Mouse (Mus musculus) neural tube, embryonic 13.5 days (tissue): ENCODE results near the gene Chchd10. TPM values are rescaled to one million over a fixed set of nuclear protein-coding genes. Genes with fewer than 3 reads are reported as not detected.
A peak's percentile ranks its signal among the peaks of the same experiment; 100 is the strongest.

Experiments used
- ATAC-seq: fragments of 200-750 bp; cut with Nextera tagmentation; 2 replicates; pipeline ENCODE4 v1.8.0; 2017; ENCODE audit warnings: low read depth, mild to moderate bottlenecking, moderate TSS enrichment, moderate library complexity
- H3K27ac ChIP-seq: fragments of 300-500 bp; sonication (generic); replicated peaks from 2 replicates; pipeline ENCODE4 v1.5.1; 2015; ENCODE audit warnings: moderate library complexity, mild to moderate bottlenecking, inconsistent platforms
- H3K27me3 ChIP-seq: fragments of 300-500 bp; sonication (generic); 2 replicates; pipeline ENCODE4 v1.6.1; 2015; ENCODE audit warnings: mild to moderate bottlenecking, inconsistent platforms
- H3K36me3 ChIP-seq: fragments of 300-500 bp; sonication (generic); 2 replicates; pipeline ENCODE4 v1.6.1; 2015; ENCODE audit warnings: mild to moderate bottlenecking, inconsistent platforms
- H3K4me1 ChIP-seq: fragments of 300-500 bp; sonication (generic); replicated peaks from 2 replicates; pipeline ENCODE4 v1.6.1; 2015; ENCODE audit warnings: inconsistent platforms
- H3K4me2 ChIP-seq: fragments of 300-500 bp; sonication (generic); 2 replicates; pipeline ENCODE4 v1.6.1; 2015; ENCODE audit warnings: inconsistent platforms, mild to moderate bottlenecking, moderate library complexity
- H3K4me3 ChIP-seq: fragments of 300-500 bp; sonication (generic); 2 replicates; pipeline ENCODE4 v1.5.1; 2015; ENCODE audit warnings: mild to moderate bottlenecking, inconsistent platforms
- H3K9ac ChIP-seq: fragments of 300-500 bp; sonication (generic); 2 replicates; pipeline ENCODE4 v1.6.1; 2015; ENCODE audit warnings: moderate library complexity, mild to moderate bottlenecking, inconsistent platforms
- H3K9me3 ChIP-seq: fragments of 300-500 bp; sonication (generic); 2 replicates; pipeline ENCODE4 v1.6.1; 2016; ENCODE audit warnings: inconsistent platforms
- WGBS: fragments of 180-500 bp; shearing (Covaris S2); methylation state at CpG from one replicate; pipeline ENCODE4 v1.1.7; 2015; 5-methylcytosine and 5-hydroxymethylcytosine counted together
- polyA plus RNA-seq: library from polyadenylated mRNA; unstranded; fragments of >200 nt; fragmentation: Nextera tagmentation; extraction: Ambion mirVana; gene quantifications from 2 replicates; pipeline ENCODE4 v1.2.1, GENCODE M21; 2015

Gene Chchd10
- polyA plus RNA-seq, 1 experiment from 2014 or later = 54.4 TPM

DNA sequence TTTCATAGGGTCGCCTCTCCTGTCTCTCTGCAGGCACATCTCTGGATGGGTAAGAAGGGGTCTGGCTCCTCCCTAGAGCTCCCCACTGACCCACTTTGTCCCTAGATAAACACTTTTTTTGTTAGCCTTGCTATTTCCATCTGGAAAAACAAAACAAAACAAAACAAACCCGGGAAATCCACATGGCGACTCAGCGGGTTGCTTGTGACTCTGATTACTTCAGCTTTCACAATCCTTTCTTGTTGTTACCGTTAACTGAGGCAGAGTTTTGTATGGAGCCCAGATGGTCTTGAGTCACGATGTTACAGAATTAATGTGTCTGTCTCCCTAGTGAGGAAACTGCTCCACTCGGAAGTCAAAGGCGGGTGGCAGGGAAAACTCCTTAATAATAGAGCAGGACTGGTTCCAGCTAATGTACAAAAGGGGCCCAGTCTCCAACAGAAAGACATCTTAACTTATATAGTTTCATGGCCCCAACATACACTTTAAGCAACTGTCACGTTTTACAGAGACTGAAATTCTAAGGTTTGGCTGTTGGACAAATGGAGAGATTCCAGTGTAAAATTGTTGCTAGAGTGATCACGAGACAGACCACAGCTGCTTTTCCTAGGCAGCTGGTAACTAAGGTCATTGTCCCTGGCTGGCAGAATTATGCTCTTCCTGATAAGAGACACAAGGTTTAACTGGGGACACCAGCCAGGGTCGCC, 11.3 kb downstream of the Chchd10 start:
- Histone ChIP-seq H3K4me1 (peaks cover 30% of the 10 kb centered on the region), H3K27ac (peak overlapping the region; percentile 71), H3K4me2 (0 out of 2 replicates have a peak overlapping the region, but pooled peaks have one; percentile 14), H3K9me3 (no peaks in the 10 kb centered on the region), H3K27me3 (peaks cover 14% of the 10 kb centered on the region; the same call in 1 of the 2 replicates), H3K36me3 (no peaks in the 10 kb centered on the region), H3K9ac (no peak overlapping the region), H3K4me3 (no peak overlapping the region)
- ATAC-seq = peak; percentile 64
- WGBS = 10% methylated on average over 11 of the region's 11 CpGs

DNA sequence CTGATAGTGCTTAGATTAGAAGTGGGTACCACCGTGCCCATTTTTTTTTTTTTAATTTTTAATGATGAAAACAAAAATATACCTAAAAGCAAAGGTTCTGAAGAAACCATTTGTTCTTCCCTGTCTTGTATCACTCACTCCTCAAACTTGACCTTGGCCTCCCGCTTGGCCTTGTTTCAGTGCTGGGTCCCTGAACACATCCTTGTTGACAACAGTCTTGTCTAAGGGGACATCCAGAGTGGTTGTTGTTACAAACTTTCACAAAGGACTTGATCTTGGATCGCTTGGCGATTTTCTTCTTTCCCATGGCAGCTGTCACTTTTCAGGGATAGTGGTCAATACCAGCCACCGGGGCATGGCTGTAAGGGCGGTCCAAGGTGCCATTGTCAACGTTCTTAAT, 12.3 kb downstream of the Chchd10 start:
- no peak overlapping the region for H3K4me3 ChIP-seq
- H3K4me1 ChIP-seq = peaks cover 31% of the 10 kb centered on the region
- H3K9ac ChIP-seq = no peak overlapping the region
- H3K9me3 ChIP-seq = no peaks in the 10 kb centered on the region
- H3K27ac ChIP-seq = no peak overlapping the region
- no peaks in the 10 kb centered on the region for H3K36me3 ChIP-seq
- peaks cover 23% of the 10 kb centered on the region for H3K27me3 ChIP-seq
- 92% methylated on average over 7 of the region's 7 CpGs for WGBS
- H3K4me2 ChIP-seq = no peak overlapping the region
- ATAC-seq = no peak

DNA sequence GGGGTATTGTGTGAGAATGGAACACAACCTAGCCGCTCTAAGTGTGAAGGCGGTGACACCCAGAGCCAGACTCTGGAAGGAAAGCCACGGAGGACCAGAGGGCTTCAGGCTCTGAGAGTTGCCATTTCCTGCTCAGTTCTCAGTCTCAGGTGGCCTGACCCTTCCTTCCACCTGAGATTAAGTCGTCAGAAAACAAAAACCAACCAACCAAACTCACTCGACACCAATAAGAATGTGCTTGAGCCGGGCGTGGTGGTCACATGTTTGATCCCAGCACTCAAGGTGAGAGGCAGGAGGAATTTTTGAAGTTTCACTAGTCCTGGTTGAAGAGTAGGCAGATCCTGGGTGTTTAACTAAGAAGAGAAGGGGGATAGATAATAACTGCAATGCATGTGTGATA, 13.0 kb downstream of the Chchd10 start:
- no peak overlapping the region for H3K27ac ChIP-seq
- no peak overlapping the region for H3K4me3 ChIP-seq
- ATAC-seq = no peak
- H3K27me3 ChIP-seq = peaks cover 25% of the 10 kb centered on the region
- H3K4me1 ChIP-seq = peaks cover 31% of the 10 kb centered on the region
- no peak overlapping the region for H3K4me2 ChIP-seq
- no peak overlapping the region for H3K9ac ChIP-seq
- no peaks in the 10 kb centered on the region for H3K36me3 ChIP-seq
- no peaks in the 10 kb centered on the region for H3K9me3 ChIP-seq
- WGBS = 88% methylated on average over 7 of the region's 7 CpGs

DNA sequence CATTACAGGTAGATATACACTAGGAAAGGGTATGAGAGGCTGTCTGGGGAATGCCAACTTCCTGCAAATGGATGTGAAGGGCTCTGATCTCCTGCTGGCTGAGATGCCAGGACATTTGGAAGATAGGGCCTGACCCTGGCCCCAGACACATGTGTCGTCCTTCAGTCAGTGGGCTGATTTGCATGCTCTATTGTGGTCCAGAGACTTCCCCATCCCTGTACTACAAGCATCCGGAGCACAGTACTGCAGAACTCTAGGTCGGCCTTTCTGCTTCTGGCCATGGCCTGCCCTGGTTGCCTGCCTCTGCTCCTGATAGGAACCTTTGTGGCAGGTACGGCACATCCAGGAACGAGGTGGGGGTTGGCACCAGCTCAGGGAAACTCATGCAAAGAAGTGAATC, 15.1 kb downstream of the Chchd10 start:
- Histone ChIP-seq H3K27ac (no peak overlapping the region), H3K4me1 (peaks cover 24% of the 10 kb centered on the region), H3K4me3 (no peak overlapping the region), H3K36me3 (no peaks in the 10 kb centered on the region), H3K4me2 (no peak overlapping the region), H3K9ac (no peak overlapping the region), H3K9me3 (no peaks in the 10 kb centered on the region), H3K27me3 (peaks cover 29% of the 10 kb centered on the region)
- no peak for ATAC-seq
- WGBS = 80% methylated on average over 5 of the region's 5 CpGs

DNA sequence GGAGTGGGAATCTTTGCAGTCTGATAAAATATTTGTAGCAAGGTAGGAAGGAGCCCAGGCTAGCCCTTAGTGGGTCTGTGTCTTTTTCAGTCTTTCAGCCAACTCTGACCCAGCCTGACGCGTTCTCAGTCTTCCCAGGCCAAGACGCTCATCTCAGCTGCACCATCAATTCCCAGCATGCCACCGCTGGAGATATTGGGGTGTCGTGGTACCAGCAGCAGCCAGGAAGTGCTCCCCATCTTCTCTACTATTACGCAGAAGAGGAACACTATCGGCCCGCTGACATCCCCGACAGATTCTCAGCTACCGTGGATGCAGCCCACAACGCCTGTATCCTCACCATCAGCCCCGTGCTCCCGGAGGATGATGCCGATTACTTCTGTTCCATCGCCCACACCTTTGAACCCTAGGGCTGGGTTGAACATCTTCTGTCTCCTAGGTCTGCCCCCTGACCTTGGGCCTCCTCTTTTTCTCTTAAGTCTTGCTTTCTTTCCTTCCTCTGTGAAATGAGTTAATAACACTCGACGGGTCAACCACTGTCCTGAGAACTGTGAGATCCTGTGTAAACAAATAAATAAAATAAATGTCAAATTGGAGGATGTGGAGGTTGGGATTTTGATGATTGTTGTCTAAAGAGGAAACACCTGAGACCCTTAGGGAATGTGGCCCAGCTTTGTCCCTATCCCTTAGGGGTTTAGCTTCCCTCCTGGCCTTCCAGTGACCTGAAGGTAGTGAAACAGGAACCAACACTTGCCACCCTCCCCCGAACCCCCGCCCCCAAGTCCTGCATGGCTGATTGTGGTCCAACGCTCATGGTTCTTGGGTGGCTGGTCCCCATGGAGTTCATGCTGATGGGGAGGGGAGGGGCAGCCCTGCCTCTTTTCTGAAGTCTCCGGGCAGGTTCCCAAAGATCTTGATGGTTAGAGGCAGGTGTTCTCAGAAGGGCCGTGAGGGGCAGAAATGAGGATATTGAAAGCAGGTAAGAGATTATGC, 16.4 kb downstream of the Chchd10 start:
- H3K36me3 ChIP-seq = no peaks in the 10 kb centered on the region
- no peak for ATAC-seq
- H3K4me3 ChIP-seq = no peak overlapping the region

DNA sequence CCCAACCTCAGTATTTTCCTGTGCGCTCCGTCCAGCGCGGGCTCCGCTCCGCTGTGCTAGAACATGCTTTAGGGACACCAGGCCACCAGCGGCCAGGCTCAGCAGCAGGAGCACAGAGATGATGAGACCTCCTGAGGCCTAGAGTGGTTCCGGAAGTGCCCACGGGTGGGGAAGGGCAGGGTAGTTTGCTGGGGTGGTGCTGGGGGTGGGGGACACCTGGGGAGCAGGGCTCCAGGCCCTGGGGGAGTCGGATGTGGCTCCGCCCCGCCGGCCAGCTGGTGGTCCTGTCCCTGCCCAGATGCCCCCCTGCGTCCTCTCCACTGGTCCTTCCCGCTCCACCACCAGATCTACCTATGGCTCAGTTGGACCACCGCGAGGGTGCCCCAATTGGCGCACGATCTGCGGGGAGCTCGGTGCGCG, 17.9 kb downstream of the Chchd10 start:
- H3K36me3 ChIP-seq = no peaks in the 10 kb centered on the region
- peaks cover 38% of the 10 kb centered on the region for H3K27me3 ChIP-seq
- no peak overlapping the region for H3K27ac ChIP-seq
- H3K4me2 ChIP-seq = peak overlapping the region; percentile 86
- ATAC-seq = peak; percentile 57
- H3K4me1 ChIP-seq = peaks cover 15% of the 10 kb centered on the region
- H3K9ac ChIP-seq = peak overlapping the region; percentile 74
- WGBS = 3% methylated on average over 23 of the region's 23 CpGs
- H3K4me3 ChIP-seq = peak overlapping the region; percentile 41
- H3K9me3 ChIP-seq = no peaks in the 10 kb centered on the region

More for the DNA sequence above, 16.4 kb downstream of the Chchd10 start:
- H3K27me3 ChIP-seq = peaks cover 35% of the 10 kb centered on the region
- WGBS = 83% methylated on average over 22 of the region's 22 CpGs
- peaks cover 15% of the 10 kb centered on the region for H3K4me1 ChIP-seq
- H3K27ac ChIP-seq = no peak overlapping the region
- no peak overlapping the region for H3K4me2 ChIP-seq
- no peak overlapping the region for H3K9ac ChIP-seq
- H3K9me3 ChIP-seq = no peaks in the 10 kb centered on the region

DNA sequence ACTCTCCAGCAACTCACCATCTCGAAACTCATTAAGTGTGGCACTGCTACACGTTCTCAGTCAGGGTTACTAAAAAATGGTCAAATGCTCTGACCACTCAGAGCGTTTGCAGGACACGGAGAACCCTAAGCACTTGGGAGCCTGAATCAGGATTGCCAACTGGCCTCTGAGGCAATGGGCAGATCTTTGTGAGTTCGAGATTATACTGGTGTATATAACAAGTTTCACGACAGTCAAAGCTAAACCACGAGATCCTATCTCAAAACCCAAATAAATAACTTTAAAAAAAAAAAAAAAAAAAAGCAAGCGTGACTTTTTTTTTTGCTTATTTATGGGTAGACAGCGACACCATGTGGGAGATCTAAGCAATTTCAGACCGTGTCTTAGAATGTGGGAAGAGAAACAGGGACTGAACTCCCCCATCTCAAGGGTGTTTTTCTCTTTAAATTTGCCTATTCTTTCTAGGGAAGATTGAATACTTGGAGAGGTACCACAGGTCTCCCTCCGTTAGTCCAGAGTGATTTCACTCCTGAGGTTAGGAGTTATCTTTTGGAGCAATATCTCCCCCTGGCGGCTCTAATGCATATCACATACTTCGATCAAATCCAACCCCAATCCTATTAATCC, 18.6 kb downstream of the Chchd10 start:
- Histone ChIP-seq H3K27me3 (peaks cover 38% of the 10 kb centered on the region), H3K4me1 (peaks cover 15% of the 10 kb centered on the region), H3K4me3 (peak overlapping the region; percentile 41), H3K9me3 (no peaks in the 10 kb centered on the region), H3K27ac (no peak overlapping the region), H3K4me2 (peak overlapping the region; percentile 86), H3K9ac (peak overlapping the region; percentile 74), H3K36me3 (no peaks in the 10 kb centered on the region)
- peak; percentile 37; the same call in 1 of the 2 replicates for ATAC-seq
- WGBS = 5% methylated on average over 13 of the region's 13 CpGs

DNA sequence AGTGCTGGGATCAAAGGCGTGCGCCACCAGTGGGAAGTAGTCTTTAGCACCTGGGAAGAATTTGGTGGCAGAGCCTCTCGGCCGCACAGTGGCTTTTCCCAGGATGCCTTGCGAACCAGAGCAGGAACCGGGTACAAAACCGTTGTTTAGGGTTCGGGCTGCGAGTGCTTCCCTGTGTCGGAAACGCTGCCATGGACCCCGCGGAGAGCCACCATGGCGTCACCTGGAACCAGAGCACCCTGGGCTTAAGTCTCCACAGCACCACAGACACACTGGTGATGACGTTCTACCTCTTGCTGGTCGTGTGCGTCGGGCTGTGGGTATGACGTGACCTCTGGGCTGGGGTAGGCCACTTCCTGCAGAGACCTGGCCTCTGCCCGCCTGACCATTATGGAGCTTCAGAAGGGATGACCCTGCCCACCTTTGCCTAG, 21.5 kb downstream of the Chchd10 start, which contains the start of gene Gm5134:
Gene Gm5134 (plus strand): TSS at position 134 of the 431 bp plus-strand sequence.
- Histone ChIP-seq H3K27me3 (peaks cover 22% of the 10 kb centered on the region), H3K27ac (no peak within 1 kb of the TSS), H3K9me3 (no peaks in the 10 kb centered on the region), H3K4me2 (peak within 1 kb of the TSS; percentile 40), H3K9ac (no peak within 1 kb of the TSS), H3K36me3 (no peaks in the 10 kb centered on the region), H3K4me3 (peak within 1 kb of the TSS; percentile 7; the same call in 1 of the 2 replicates), H3K4me1 (peaks cover 15% of the 10 kb centered on the region)
- WGBS = 33% methylated on average over 20 of the region's 20 CpGs
- ATAC-seq = no peak

DNA sequence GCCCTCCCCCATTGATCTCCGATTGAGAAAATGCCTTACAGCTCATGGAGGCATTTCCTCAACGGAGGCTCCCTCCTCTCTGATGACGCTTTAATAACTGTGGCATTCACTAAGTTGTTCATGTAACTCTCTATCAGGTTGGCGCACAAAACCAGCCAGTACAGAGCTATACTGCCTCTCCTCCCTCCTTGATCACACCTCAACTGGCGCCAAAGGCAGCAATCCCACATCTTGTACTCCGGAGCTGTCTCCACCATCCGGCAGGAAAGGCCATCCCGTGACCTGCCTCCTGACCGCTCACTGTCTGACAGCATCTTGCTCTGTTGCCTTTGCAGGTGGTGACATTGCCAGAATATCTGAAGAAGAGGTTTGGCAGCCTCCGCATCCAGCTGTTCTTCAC, 40.9 kb downstream of the Chchd10 start:
- no peak for ATAC-seq
- 93% methylated on average over 10 of the region's 10 CpGs for WGBS
- no peak overlapping the region for H3K4me3 ChIP-seq
- no peaks in the 10 kb centered on the region for H3K27me3 ChIP-seq
- H3K36me3 ChIP-seq = no peaks in the 10 kb centered on the region
- no peak overlapping the region for H3K4me2 ChIP-seq
- H3K9me3 ChIP-seq = peaks cover 2% of the 10 kb centered on the region; the same call in 1 of the 2 replicates
- no peak overlapping the region for H3K9ac ChIP-seq
- no peak overlapping the region for H3K27ac ChIP-seq
- 0 out of 2 replicates have a peak, but pooled peaks cover 3% of the 10 kb centered on the region for H3K4me1 ChIP-seq

DNA sequence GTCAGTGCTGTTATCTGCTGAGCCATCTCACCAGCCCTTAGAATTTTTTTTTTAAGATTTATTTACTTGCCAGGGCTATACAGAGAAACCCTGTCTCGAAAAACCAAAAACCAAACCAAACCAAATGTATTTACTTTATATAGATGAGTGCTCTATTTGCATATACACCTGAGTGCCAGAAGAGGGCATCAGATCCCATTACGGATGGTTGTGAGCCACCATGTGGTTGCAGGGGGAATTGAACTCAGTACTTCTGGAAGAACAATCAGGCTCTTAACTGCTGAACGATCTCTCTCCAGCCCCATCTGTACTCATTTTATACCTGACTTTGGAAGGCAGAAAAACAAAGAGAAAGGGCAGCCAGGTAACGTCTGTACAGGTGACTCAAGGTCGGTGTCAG, 42.3 kb downstream of the Chchd10 start:
- Histone ChIP-seq H3K9ac (no peak overlapping the region), H3K36me3 (no peaks in the 10 kb centered on the region), H3K4me3 (no peak overlapping the region), H3K27me3 (no peaks in the 10 kb centered on the region), H3K27ac (no peak overlapping the region), H3K4me1 (0 out of 2 replicates have a peak, but pooled peaks cover 3% of the 10 kb centered on the region), H3K4me2 (no peak overlapping the region), H3K9me3 (peaks cover 2% of the 10 kb centered on the region; the same call in 1 of the 2 replicates)
- no peak for ATAC-seq
- WGBS = 75% methylated on average over 5 of the region's 5 CpGs

DNA sequence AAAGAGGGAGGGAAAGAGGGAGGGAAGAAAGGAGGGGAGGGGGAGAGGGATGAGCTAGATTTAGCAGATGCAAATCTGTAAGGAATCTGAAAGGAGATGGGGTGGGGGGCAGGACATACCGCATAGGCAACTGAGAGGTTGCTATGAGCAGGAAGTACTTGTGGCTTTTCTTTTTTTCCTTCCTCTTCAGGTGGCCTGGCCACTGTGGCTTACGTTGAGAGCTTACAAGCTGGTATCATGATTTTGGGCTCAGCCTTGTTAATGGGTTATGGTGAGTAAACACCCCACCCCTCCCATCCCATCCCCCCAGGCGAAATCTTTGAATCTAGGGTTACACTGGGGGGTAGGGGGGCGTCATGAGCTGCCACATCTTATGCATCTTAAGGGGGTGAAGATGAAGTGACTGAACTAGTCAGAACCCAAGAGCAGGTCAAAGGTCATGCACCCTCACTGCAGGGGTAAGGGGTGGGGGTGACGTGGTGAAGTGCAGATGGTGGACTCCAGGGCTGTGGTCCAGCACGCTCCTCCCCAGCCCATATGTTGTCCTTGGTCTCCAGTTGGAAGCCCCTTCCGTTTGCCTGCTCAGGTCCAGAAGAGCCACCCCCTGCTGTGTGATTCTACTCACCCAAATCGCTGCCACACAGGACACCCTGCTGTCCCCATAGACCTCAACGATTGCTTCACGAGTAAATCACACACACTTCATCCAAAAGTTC, 45.3 kb downstream of the Chchd10 start:
- WGBS = 36% methylated on average over 10 of the region's 10 CpGs
- Histone ChIP-seq H3K4me3 (no peak overlapping the region), H3K36me3 (no peaks in the 10 kb centered on the region), H3K4me1 (0 out of 2 replicates have a peak, but pooled peaks cover 3% of the 10 kb centered on the region), H3K27me3 (no peaks in the 10 kb centered on the region), H3K4me2 (no peak overlapping the region), H3K27ac (no peak overlapping the region), H3K9ac (no peak overlapping the region), H3K9me3 (no peaks in the 10 kb centered on the region)
- no peak; the same call in 1 of the 2 replicates for ATAC-seq
